Comparison of ENCODE assay signal across 10 mouse cellular contexts in the genomic region with DNA sequence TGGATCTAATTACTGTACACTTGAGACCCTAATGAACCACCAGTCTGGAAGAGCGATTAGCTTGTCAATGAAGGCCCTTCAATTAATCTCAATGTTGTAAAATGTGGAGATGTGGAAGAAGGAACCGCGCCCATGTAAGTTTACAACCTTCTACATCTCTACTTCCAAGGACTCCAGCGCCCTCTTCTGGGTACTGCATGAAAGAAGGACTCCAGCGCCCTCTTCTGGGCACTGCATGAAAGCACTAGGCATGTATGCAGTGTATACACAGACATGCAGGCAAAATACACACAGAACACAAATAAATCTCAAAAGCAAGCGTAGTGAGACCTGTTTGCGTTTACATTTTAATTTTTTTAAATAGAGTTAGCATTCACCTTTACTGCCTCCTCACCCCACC. TPM values are rescaled to one million over a fixed set of nuclear protein-coding genes. Genes with fewer than 3 reads are reported as not detected.
A peak's percentile ranks its signal among the peaks of the same experiment; 100 is the strongest.
DNase-seq lines count a peak whose midpoint lies in the region; ATAC-seq and TF ChIP-seq lines count a peak whose summit lies in the region.
"Had no signal": no experiment of that assay in that cellular context is flagged by ENCODE, and none has a peak within 500 bp of the region (broad histone marks: within the 10 kb centered on the region; RNA-seq: fewer than 3 reads in every experiment).

No protein-coding gene starts in this region.

- no peak overlapping the region for H3K27ac ChIP-seq in layer of hippocampus, adult 2 months
- H3K27ac ChIP-seq in embryonic facial prominence, embryonic 10.5 days (replicated peaks) = no peak overlapping the region
- H3K27ac ChIP-seq: heart, embryonic 13.5 days; midbrain, embryonic 12.5 days had no signal

- no peaks in the 10 kb centered on the region for H3K27me3 ChIP-seq in embryonic facial prominence, embryonic 10.5 days (replicated peaks; ENCODE audit: low read depth, poor library complexity, severe bottlenecking)
- H3K27me3 ChIP-seq: heart, embryonic 13.5 days; midbrain, embryonic 12.5 days had no signal

- WGBS in embryonic facial prominence, embryonic 10.5 days = 85% methylated on average over 7 of the region's 7 CpGs

- peak; percentile 68 for TF ChIP-seq CTCF in layer of hippocampus, adult 2 months (conservative IDR thresholded peaks at IDR 0.05)

- H3K4me3 ChIP-seq in layer of hippocampus, adult 2 months = no peak overlapping the region
- no peak overlapping the region for H3K4me3 ChIP-seq in embryonic facial prominence, embryonic 10.5 days
- H3K4me3 ChIP-seq: heart, embryonic 13.5 days; midbrain, embryonic 12.5 days had no signal

- H3K4me1 ChIP-seq in embryonic facial prominence, embryonic 10.5 days = peaks cover 24% of the 10 kb centered on the region
- H3K4me1 ChIP-seq: midbrain, embryonic 12.5 days had no signal

- no peak for DNase-seq in layer of hippocampus, adult 2 months (ENCODE audit: low spot score in 2 of 2)
- no peak for DNase-seq in layer of hippocampus, adult 9-11 months
- peak; percentile 65 for DNase-seq in MEL-GATA-1-ER (ENCODE audit: extremely low read depth, low read depth)
- DNase-seq in embryonic facial prominence, embryonic 10.5 days (ENCODE audit: low spot score) = peak; percentile 46
- DNase-seq in naive thymus-derived CD4-positive, alpha-beta T cell, adult 2 months (ENCODE audit: low read depth) = peak; percentile 72
- DNase-seq in adipocyte (ENCODE audit: low spot score) = no peak
- no peak for DNase-seq in right cerebral cortex, adult 18-20 months

- H3K9me3 ChIP-seq in embryonic facial prominence, embryonic 10.5 days = no peaks in the 10 kb centered on the region
- H3K9me3 ChIP-seq: heart, embryonic 13.5 days; midbrain, embryonic 12.5 days had no signal

- no peak for ATAC-seq in inflammation-experienced regulatory T-cells, adult 6 months

- no peaks in the 10 kb centered on the region for H3K36me3 ChIP-seq in embryonic facial prominence, embryonic 10.5 days (replicated peaks)
- H3K36me3 ChIP-seq: heart, embryonic 13.5 days; midbrain, embryonic 12.5 days had no signal

RNA-seq across cellular contexts. Expression of a gene that starts 6.2 kb away (rescaled TPM):
- total RNA-seq in layer of hippocampus, adult 2 months (2021) = 10 to 100 TPM; 71.7 to 80.3 TPM
- polyA plus RNA-seq in embryonic facial prominence, embryonic 10.5 days (2016; fragmentation: Nextera tagmentation; extraction: Ambion mirVana) = 85.8 and 86.3 TPM in 2 replicates
- 10 to 100 TPM in 2 of 3 experiments, 1 to 10 TPM in 1; 8.1 to 10.6 (median 10.0) TPM for polyA plus RNA-seq in inflammation-experienced regulatory T-cells, adult 6 months (2017; shearing (Covaris generic))

Comparison
In these comparisons a context has a peak if more than half of its experiments do, and no peak if none do; other contexts are left out.
1. DNase-seq: peak in MEL-GATA-1-ER (single experiment), embryonic facial prominence, embryonic 10.5 days (single experiment) and naive thymus-derived CD4-positive, alpha-beta T cell, adult 2 months (single experiment); none in layer of hippocampus, adult 2 months (0 of 2), layer of hippocampus, adult 9-11 months (single experiment), adipocyte (single experiment) and right cerebral cortex, adult 18-20 months (single experiment).